Mouse (Mus musculus) myocyte (in vitro differentiated cells): ENCODE data around the gene Hist1h2ag.
"Not testable (repeated sequence)": the region's sequence is repeated elsewhere in the genome, so short reads cannot be mapped to it uniquely, and the experiment has no call there.

Source experiments
- CEBPB ChIP-seq: IDR thresholded peaks from 2 replicates; pipeline ENCODE4 v1.6.1; 2011; ENCODE audit warnings: mild to moderate bottlenecking, moderate library complexity; ENCODE audit not compliant: poor library complexity, insufficient read depth, severe bottlenecking
- E2F4 ChIP-seq: IDR thresholded peaks from one replicate; pipeline ENCODE4 v1.6.1; 2011; ENCODE audit warnings: mild to moderate bottlenecking, control low read depth, moderate library complexity; ENCODE audit not compliant: insufficient read depth
- MAX ChIP-seq: IDR thresholded peaks from one replicate; pipeline ENCODE4 v1.6.1; 2011; ENCODE audit warnings: low read depth, mild to moderate bottlenecking, control low read depth
- MYOD1 ChIP-seq, 3 experiments: IDR thresholded peaks; one replicate each; pipeline ENCODE4 v1.6.1; 2011; ENCODE audit warnings: control low read depth in 2 of 3, low read depth in 2 of 3, mild to moderate bottlenecking in 2 of 3, moderate library complexity in 1 of 3; ENCODE audit not compliant: insufficient read length in 2 of 3, control insufficient read depth in 1 of 3
- MYOG ChIP-seq, 3 experiments: IDR thresholded peaks; one replicate each; pipeline ENCODE4 v1.6.1; 2011; ENCODE audit warnings: control low read depth in 2 of 3, low read depth in 2 of 3, mild to moderate bottlenecking in 2 of 3; ENCODE audit not compliant: insufficient read length in 2 of 3, control insufficient read depth in 1 of 3, insufficient read depth in 1 of 3
- POLR2A ChIP-seq: IDR thresholded peaks from one replicate; pipeline ENCODE4 v1.6.1; 2011; ENCODE audit warnings: low read depth, mild to moderate bottlenecking, control low read depth, moderate library complexity; ENCODE audit not compliant: insufficient read length
- POLR2AphosphoS2 ChIP-seq: IDR thresholded peaks from one replicate; pipeline ENCODE4 v1.6.1; 2011; ENCODE audit warnings: low read depth, control low read depth; ENCODE audit not compliant: insufficient read length
- SRF ChIP-seq: IDR thresholded peaks from one replicate; pipeline ENCODE4 v1.6.1; 2011; ENCODE audit warnings: low read depth; ENCODE audit not compliant: control insufficient read depth, insufficient read length
- TCF12 ChIP-seq: IDR thresholded peaks from one replicate; pipeline ENCODE4 v1.6.1; 2011; ENCODE audit warnings: mild to moderate bottlenecking, control low read depth; ENCODE audit not compliant: poor library complexity, insufficient read depth, severe bottlenecking
- TCF3 ChIP-seq: IDR thresholded peaks from one replicate; pipeline ENCODE4 v1.6.1; 2011; ENCODE audit warnings: low read depth, control low read depth; ENCODE audit not compliant: insufficient read length
- USF1 ChIP-seq: IDR thresholded peaks from one replicate; pipeline ENCODE4 v1.6.1; 2011; ENCODE audit warnings: low read depth, mild to moderate bottlenecking, control low read depth, moderate library complexity

DNA sequence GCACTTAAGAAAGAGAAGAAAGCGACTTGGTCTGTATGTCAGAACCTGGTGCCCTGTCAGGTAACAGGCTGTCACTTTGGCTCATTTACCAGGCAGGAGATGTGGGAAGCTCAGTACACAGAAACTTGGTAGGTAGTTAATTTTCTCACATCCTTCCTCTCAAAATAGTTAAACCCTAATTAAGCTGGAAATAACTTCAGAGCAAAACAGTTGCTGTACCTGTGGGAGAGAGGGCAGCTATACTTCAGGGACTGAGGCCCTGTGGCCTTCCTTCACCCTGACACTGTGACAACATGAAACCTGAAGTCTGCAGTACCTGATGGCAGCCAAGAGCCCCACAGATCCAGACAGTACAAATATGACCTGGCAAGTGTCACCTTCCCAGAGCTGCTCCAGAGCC lies 41.4 kb upstream of the Hist1h2ag start, which contains the start of gene Vmn1r188:
- not testable (repeated sequence) for TF ChIP-seq POLR2A; MAX; MYOG (IDR thresholded peaks at IDR 0.05; ENCODE audit: control insufficient read depth in 1 of 3, insufficient read depth in 1 of 3, insufficient read length in 2 of 3, low read depth in 2 of 3); E2F4; MYOD1 (IDR thresholded peaks at IDR 0.05; ENCODE audit: control insufficient read depth in 1 of 3, insufficient read length in 2 of 3, low read depth in 2 of 3); CEBPB; POLR2AphosphoS2; USF1; TCF12; TCF3; SRF
